Mouse (Mus musculus): ENCODE results near the gene Aig1. TPM values are rescaled to one million over a fixed set of nuclear protein-coding genes. Genes with fewer than 3 reads are reported as not detected.

The Aig1 gene
- polyA plus RNA-seq (2014; fragmentation: Illumina TruSeq; extraction: RNeasy Lipid Tissue Mini Kit (QIAGEN cat#74804); ENCODE audit: insufficient read depth, low read depth, low replicate concordance) = 34.6 TPM

DNA sequence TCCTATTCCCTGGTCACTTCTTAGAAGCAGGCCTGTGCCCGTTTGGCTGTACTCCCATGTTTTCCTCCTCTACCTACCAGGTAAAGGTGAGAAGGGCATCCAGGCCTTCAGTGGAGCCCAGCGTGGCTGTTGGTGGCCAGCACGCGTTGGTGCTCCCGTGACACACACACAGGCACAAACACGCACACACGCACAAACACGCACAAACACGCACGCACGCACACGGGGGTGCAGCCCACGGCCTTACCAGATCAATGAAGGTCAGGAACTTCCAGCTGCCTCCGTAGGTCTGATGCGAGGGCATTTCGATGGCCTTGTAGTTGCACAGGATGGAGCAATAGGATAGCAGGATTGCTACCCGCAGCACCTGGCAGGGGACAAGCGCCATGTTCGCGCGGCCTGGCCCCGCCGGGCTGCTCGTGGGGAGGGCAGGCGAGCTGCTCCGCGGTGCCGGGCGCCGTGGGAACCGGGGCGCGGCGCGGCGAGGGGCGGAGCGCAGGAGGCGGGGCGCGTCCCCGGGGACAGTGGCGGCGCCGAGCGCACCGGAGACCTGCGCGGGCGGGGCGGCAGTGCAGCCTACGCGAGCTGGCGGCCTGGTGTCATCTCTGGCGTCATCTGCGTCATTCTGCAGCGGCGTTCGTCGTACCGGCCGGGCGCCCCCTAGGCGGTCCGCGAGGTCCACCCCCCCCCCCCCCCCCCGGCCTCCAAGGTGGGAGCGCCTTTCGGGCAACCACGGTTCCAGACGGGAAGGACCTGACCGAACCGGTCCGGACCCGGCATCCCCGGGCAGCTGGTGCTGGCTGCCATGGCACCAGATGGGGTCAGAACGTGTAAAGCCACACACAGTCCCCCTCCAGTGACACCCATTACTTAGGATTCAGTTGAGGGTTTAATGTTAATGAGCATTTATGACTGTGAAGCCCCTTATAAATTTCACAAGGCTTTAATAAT lies at the start of gene Aig1:
Aig1 (minus strand) TSS at position 610 of the 951 bp plus-strand sequence.

Other genes starting within 250 kb of the Aig1 start
- 4.3 TPM for gene Hivep2, start 97.1 kb upstream of the Aig1 start, polyA plus RNA-seq (2014; fragmentation: Illumina TruSeq; extraction: RNeasy Lipid Tissue Mini Kit (QIAGEN cat#74804); ENCODE audit: insufficient read depth, low read depth, low replicate concordance)